Mouse (Mus musculus) 3134 (cell line): ENCODE results near the gene Gab3.
A peak's percentile ranks its signal among the peaks of the same experiment; 100 is the strongest.

Experiments
- DNase-seq: peaks from one replicate; pipeline ENCODE4 v3.0.0-alpha.2; 2011; ENCODE audit warnings: low spot score; ENCODE audit not compliant: insufficient read length; ENCODE audit errors: extremely low read depth

Gab3 gene

DNA sequence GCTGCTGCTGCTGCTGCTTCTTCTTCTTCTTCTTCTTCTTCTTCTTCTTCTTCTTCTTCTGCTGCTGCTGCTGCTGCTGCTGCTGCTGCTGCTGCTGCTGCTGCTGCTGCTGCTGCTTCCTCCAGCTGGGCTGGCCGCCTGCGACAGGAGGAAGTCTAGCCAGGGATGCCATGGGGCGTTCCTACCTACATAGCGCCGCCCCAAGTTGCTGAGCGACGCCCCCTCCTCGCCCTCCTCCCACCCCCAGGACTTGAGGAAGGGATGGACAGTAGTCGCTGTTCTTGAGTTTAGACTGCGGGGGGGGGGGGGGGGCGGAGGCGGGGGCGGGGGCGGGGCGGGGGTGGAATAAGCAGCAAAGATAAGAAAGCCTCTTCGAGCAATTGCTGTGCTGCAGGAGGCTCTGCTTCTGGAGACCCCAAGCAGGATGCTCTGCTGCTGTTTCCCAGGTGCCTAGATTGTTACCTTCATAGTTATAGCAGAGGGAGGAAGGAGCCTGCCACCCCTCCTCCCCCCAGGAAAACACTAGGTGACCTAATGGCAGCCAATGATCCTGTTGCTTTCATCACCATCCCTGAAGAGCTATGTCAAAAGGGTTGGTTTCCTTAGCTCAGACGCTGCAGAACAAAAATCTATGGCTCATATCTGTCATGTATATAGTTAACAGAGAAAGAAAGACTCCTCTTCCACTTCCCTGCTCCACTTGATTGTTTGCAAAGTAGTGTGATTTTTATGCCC lies at the start of gene Gab3:
Gene Gab3, minus strand, starts transcription at position 685 of the 735 bp plus-strand sequence.
- peak; percentile 87 for DNase-seq

GRCm38 (mm10) chrX:75130467-75131160 lies 45.4 kb upstream of the Gab3 start, which contains the start of gene Mpp1:
Gene Mpp1, minus strand, starts transcription at chrX:75131016.
- DNase-seq: peak; percentile 90

GRCm38 (mm10) chrX:75129474-75129873 lies 44.2 kb upstream of the Gab3 start:
- DNase-seq: no peak

GRCm38 (mm10) chrX:75128333-75128980 lies 43.2 kb upstream of the Gab3 start:
- no peak for DNase-seq

- DNase-seq: no peak
Measured at GRCm38 (mm10) chrX:75126893-75127292, 41.6 kb upstream of the Gab3 start.

- DNase-seq: no peak
Measured at GRCm38 (mm10) chrX:75125606-75126005, 40.3 kb upstream of the Gab3 start.

DNA sequence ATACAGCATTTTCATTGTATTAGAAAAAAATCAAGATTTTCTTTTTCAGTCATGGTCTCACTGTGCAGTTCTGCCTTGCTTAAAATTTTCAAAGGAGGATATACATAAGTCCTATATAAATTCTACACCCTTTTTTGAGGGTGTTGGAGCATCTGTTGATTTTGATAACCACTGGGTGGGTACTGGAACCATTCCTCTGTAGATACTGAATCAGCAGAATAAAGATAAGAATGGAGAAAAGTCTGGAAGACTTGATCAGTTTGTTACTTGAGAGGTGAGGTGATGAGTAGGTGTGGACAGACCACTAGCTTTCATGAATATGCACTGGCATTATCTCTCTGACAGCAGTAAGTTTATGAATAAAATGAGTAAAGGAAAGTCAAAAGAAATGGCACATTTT lies 30.3 kb upstream of the Gab3 start:
- DNase-seq: no peak

DNA sequence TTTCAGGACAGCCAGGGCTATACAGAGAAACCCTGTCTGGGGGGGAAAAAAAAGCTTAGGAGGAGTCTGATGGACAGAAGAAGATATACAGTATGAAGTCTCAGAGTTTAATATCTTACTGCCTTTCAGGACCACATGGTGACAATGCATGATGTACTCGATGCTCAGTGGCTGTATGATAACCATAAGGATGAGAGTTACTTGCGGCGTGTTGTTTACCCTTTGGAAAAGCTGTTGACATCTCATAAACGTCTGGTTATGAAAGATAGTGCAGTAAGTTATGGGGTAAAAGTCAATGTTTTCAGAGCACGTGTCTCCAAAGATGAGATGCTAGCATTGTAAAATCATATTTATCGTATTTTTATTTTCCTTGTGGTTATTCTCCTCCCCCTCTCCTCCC lies 17.0 kb upstream of the Gab3 start:
- no peak for DNase-seq

DNA sequence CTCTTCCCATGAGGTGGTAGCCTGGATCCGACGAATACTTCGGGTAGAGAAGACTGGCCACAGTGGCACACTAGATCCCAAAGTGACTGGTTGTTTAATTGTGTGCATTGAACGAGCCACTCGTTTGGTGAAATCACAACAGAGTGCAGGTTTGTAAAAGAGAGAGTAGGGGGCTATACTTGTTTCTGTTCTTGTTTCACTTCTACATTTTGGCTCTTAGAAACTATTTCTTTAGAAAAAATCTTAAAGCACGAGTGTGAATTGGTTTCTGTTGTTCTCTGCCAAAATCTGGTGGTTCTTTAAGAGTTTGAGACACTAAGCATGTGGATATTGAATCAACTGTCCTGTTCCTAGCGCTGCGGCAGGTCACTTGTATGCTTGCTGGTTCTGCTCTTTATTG lies 13.5 kb upstream of the Gab3 start:
- DNase-seq: no peak

DNA sequence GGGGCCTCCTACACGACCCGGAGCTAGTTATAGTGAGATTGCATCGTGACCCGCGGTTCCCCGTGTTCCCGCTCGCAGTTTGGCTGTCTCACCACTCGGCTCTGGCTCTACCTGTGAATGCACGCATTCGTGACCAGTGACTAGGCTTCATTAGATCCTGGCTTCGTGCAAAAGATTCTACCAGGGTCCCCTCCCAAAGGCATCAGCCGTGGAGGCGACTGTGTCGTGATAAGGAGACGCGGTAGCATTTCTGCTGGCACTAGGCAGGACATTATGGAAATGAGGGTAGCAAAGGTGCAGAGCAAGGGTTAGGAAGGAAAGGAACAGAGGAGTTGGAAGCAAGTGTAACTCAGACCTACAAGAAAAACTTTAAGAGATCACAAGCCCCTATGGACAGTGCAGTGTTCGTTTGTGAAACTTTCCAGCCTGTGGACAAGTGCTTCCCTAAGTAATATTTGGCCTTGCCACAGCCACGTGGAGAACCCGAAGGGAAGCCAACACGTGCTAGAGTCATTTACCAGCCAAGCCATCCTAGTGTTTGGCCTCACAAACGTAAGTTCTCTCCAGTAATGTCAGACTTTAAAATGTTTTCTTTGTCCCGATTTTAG lies 11.0 kb upstream of the Gab3 start:
- DNase-seq: no peak

DNA sequence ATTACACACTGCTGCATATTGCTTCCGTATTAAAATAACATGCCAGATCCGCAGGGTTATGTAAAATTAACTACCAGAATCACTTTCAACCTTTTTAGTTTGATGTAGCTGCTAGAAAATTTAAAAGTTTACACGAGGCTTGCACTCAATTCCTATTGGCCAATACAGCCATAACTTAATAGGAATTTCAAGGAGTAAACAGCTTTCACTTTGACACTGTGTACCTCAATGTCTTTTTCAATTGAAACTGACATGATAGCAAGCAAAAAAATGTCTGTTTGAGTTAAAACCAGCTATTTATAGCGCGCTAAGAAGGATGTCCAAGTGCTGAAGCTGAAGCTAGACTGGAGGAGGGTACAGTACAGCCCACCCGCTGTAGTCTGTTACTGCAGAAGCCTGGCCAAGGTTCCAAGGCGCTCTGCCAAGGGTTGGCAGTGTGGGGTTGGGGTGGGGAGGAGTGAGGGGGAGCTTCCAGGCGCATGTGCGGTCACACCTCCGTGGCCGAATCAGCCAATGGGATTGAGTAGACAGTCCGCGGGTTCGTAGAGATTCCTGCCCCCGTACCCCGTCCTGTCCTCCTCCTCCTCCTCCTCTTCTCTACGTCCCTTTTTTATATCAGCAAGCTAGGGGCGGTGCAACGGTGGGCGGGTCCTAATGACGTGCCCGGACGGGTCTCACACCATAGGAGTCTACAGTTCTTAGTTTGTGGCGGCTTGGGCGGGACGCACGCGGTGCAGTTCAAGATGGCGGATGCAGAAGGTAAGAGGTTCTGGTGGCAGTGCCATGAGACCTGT lies 10.3 kb upstream of the Gab3 start, which contains the start of gene Dkc1:
Gene Dkc1, plus strand, starts transcription at position 486 of the 794 bp plus-strand sequence.
- peak; percentile 93 for DNase-seq

- no peak for DNase-seq
Measured at GRCm38 (mm10) chrX:75085654-75086053, 396 bp upstream of the Gab3 start.

DNA sequence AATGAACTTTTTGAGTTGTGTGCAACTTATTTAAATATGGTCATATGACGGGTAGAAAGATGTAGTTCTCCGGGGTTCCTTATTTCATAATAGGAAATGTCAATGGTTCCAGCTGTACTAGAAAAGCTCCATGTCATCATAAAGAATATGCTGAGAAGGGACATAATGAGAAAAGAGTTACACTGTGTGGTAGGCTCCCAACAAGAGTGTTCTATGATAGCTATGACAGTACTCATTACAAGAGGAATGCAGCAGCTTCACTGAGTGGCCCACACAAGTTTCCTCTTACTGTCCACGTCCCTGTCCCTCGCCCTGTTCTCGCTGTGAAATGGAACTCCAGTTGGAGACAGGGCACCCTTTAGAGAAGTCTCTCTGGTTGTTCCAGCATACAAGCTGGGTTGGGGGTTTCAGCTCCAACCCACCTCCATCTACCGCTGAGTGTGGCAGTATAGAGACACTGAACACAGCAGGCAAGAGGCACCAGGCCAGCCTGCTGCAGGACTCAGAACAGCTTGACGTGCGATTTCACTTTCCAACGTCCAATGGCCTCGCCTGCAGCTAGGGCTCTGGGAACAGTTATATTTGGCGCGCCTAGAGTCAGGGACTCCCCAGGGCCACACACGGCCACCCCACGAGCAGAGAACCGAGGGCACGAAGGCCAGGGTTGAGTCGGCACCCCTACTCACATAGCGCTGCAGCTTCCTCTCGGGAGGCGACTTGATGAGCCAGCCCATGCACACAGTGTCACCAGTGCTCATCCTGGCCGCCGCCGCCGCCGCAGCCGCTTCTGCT lies 1.1 kb downstream of the Gab3 start:
- peak; percentile 68 for DNase-seq

GRCm38 (mm10) chrX:75082351-75082750 lies 2.9 kb downstream of the Gab3 start:
- DNase-seq: no peak

DNA sequence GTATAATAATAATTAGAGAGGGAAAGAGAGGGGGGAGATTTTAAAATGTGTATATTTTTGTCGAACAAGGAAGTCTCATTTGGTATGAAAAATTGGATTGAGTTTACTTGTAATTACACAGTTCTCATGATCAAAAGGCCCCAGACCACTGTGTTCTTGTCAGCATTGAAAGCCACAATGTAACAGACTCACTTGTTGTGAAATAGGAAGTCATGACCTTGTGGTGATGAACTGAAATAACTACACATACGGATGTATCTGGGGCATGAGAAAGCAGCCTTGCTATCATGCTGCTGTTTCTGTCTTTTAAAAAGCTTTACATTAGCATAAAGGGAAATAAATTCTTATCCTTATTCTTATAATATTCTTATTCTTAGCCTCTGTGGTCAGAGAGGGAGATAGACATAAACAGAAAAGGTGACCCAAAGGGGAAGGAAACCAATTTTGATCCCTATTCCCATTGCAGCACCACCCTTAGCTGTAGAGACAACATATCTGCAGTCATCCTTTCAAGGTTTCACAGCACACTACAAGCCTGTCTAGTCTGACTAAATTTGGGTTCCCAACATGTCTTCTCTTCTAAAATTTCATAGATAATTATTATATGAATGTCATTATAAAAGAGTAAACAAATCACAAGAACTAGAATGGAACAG lies 29.0 kb downstream of the Gab3 start:
- no peak for DNase-seq

- peak; percentile 13 for DNase-seq
Measured at GRCm38 (mm10) chrX:75046921-75047635, 38.2 kb downstream of the Gab3 start.

- DNase-seq: no peak
Measured at GRCm38 (mm10) chrX:75045931-75046330, 39.3 kb downstream of the Gab3 start.

- no peak for DNase-seq
Measured at GRCm38 (mm10) chrX:75044595-75044994, 40.7 kb downstream of the Gab3 start.
